Mouse (Mus musculus) bone marrow, adult 2 months (tissue): Measurements from ENCODE around the gene Cd209g. TPM values are rescaled to one million over a fixed set of nuclear protein-coding genes. Genes with fewer than 3 reads are reported as not detected.

Experiments
- H3K27ac ChIP-seq: fragments of 200-500 bp; 2 replicates; pipeline ENCODE4 v1.5.1; 2012; ENCODE audit warnings: low read depth, mild to moderate bottlenecking, control low read depth, inconsistent platforms, low read length; ENCODE audit not compliant: control insufficient read depth, poor library complexity, insufficient read depth
- H3K4me1 ChIP-seq: fragments of 200-500 bp; 2 replicates; pipeline ENCODE4 v1.6.1; 2011; ENCODE audit warnings: low read length; ENCODE audit not compliant: control insufficient read depth, insufficient read depth
- H3K4me3 ChIP-seq: fragments of 200-500 bp; replicated peaks from 2 replicates; pipeline ENCODE3; 2011; ENCODE audit warnings: mild to moderate bottlenecking, low read depth, low read length, control low read depth; ENCODE audit not compliant: control insufficient read depth
- CTCF ChIP-seq: fragments of 200-500 bp; IDR thresholded peaks from 2 replicates; pipeline ENCODE4 v1.5.1; 2011; ENCODE audit warnings: low read length, control low read depth; ENCODE audit not compliant: control insufficient read depth, insufficient read depth
- POLR2A ChIP-seq: fragments of 200-500 bp; IDR thresholded peaks from 2 replicates; pipeline ENCODE4 v1.6.1; 2011; ENCODE audit warnings: low read depth, mild to moderate bottlenecking, control low read depth, low read length, borderline replicate concordance; ENCODE audit not compliant: control insufficient read depth
- WGBS: fragments of 180-500 bp; shearing (Covaris S2); methylation state at CpG from one replicate; pipeline ENCODE4 v1.1.7; 2018; 5-methylcytosine and 5-hydroxymethylcytosine counted together
- polyA plus RNA-seq: library from polyadenylated mRNA; stranded (reverse); fragments of >200 nt; gene quantifications from 2 replicates; pipeline ENCODE4 v1.2.4, GENCODE M21; 2011; ENCODE audit warnings: low replicate concordance; ENCODE audit not compliant: missing spikeins, insufficient read depth, insufficient read length

Gene Cd209g
- polyA plus RNA-seq, 1 experiment: not detected

DNA sequence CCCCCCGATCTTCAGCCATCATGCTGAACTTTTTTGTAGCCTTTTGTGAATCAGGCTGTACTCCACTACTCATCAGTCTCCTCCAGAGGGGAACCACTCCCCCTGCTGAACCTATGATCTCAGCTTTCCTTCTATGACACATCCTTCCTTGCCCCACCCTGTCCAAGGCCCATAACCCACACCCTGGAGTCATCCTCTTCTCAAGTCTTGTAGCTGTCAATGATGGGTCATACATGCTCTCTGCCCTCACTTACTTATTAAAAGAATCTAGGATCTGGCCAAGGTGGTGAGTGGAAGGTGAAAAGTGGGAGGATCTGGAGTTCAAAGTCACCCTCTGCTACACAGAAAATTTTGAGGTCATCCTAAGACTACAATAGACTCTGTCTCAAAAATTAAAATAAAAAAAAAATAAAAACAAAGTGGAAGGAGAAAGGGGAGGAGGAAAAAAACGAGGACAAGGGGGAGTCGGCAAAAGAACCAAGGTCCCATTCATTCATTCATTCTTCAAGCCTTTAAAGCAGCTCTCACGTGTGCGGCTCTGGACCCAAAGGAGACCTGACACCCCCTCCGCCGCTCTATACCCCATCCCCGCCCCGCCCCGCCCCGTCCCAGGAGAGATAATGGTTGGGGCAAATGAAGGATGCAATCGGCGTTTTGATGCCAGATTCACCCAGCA is 31.4 kb downstream of the Cd209g start:
- Histone ChIP-seq H3K27ac (no peak overlapping the region), H3K4me1 (no peaks in the 10 kb centered on the region; the same call in 1 of the 2 replicates), H3K4me3 (peak overlapping the region; percentile 71)
- 4% methylated on average over 13 of the region's 13 CpGs for WGBS
- no peak for TF ChIP-seq POLR2A
- TF ChIP-seq CTCF: no peak

GRCm38 (mm10) chr8:4165852-4166751 is 32.2 kb downstream of the Cd209g start, which contains the start of gene Evi5l:
Gene Evi5l, plus strand, starts transcription at chr8:4166567.
- Histone ChIP-seq H3K4me1 (no peaks in the 10 kb centered on the region; the same call in 1 of the 2 replicates), H3K27ac (no peak within 1 kb of the TSS), H3K4me3 (peak within 1 kb of the TSS; percentile 71)
- WGBS: under 1% methylated on average over 51 of the region's 51 CpGs
- TF ChIP-seq POLR2A (no peak), CTCF (no peak)

- Histone ChIP-seq H3K4me3 (peak overlapping the region; percentile 68), H3K27ac (no peak overlapping the region), H3K4me1 (no peaks in the 10 kb centered on the region; the same call in 1 of the 2 replicates)
- TF ChIP-seq POLR2A (no peak), CTCF (no peak)
- 10% methylated on average over 10 of the region's 10 CpGs for WGBS
These were observed 33.1 kb downstream of the Cd209g start for GRCm38 (mm10) chr8:4166881-4167525.

DNA sequence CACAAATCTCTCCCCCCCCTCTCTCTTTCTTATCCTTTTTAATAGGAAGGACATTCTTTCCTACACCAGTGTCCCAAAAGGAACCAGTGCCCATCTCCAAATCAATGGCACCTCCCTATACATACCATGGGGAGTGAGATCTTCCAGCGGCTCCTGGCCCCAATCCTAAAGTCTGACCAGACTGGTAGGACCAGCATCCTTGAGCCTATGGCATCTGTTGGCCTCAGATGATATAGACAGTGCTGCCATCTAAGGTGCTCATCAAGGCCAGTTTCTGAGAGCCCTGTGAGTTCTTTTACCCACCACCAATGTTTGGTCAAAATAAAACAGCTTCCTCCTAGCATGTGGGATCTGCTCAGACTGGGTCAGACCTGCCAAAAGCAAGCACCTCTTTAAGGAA is 34.0 kb downstream of the Cd209g start:
- Histone ChIP-seq H3K4me3 (no peak overlapping the region), H3K4me1 (no peaks in the 10 kb centered on the region; the same call in 1 of the 2 replicates), H3K27ac (no peak overlapping the region)
- TF ChIP-seq CTCF (no peak), POLR2A (no peak)
- WGBS: 96% methylated on average over 1 of the region's 1 CpGs

DNA sequence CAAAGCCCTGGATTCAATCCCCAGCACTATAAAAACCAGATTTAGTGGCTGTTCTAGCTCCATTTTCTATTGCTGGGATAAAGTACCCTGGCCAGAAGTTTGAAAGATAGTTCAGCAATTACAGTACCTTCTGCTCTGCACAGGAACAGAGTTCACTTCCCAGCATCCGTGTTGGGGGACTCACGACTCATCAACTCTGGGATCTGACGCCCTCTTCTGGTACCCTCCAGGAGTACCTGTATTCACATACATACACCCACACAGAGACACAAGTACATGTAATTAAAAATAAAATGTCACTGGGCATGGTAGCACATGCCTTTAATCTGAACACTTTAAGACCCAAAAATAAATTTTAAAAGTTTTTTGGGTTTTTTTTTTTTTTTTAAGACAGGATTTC is 38.6 kb downstream of the Cd209g start:
- Histone ChIP-seq H3K4me3 (no peak overlapping the region), H3K4me1 (no peaks in the 10 kb centered on the region), H3K27ac (no peak overlapping the region)
- TF ChIP-seq CTCF: no peak
- 83% methylated on average over 3 of the region's 3 CpGs for WGBS

GRCm38 (mm10) chr8:4174018-4174417 is 40.1 kb downstream of the Cd209g start:
- TF ChIP-seq POLR2A: no peak
- no peak for TF ChIP-seq CTCF
- no peak overlapping the region for H3K4me3 ChIP-seq
- H3K27ac ChIP-seq: no peak overlapping the region
- WGBS: 79% methylated on average over 2 of the region's 2 CpGs
- H3K4me1 ChIP-seq: no peaks in the 10 kb centered on the region

DNA sequence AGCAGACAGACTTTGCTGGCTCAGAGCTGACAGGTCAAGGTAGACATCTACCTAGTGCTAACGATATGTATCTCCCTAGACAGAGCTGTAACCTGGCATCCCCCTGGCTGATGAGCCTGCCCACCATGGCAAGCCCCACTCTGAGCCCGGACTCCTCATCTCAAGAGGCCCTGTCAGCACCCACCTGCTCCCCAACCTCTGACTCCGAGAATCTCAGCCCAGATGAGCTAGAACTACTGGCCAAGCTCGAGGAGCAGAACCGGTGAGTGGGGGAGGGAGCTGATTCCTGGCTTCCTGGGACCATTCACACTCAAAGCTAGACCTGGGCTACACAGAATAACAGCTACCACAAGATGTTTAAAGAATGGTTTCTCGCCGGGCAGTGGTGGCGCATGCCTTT is 49.5 kb downstream of the Cd209g start:
- no peak for TF ChIP-seq CTCF
- no peak for TF ChIP-seq POLR2A
- Histone ChIP-seq H3K4me3 (no peak overlapping the region), H3K4me1 (no peaks in the 10 kb centered on the region), H3K27ac (no peak overlapping the region)
- WGBS: 89% methylated on average over 8 of the region's 8 CpGs

DNA sequence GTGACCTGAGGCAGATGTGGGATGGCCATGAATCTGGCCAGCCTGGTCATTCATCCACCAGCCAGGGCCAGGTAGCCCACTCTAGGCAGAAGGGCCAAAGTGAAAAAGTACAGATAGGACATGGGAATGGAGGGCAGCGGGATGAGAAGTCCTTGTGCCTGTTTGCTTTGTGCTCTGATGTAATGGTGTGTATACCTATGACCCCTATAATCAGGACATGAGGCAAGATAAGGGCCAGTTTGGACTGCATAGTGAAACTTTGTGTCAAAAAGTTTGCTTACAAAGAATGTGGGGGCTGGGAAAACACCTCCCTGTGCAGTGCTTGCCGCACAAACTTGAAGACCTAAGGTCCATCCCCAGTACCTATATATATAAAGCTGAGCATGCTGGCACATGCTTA is 52.3 kb downstream of the Cd209g start:
- Histone ChIP-seq H3K27ac (no peak overlapping the region), H3K4me1 (no peaks in the 10 kb centered on the region), H3K4me3 (no peak overlapping the region)
- TF ChIP-seq CTCF (no peak), POLR2A (no peak)
- 93% methylated on average over 2 of the region's 2 CpGs for WGBS

Other genes starting within 250 kb of the Cd209g start
- not detected in 2 replicates for gene Cd209b, start 207.3 kb upstream of the Cd209g start, polyA plus RNA-seq
- gene Cd209c, start 179.4 kb upstream of the Cd209g start, polyA plus RNA-seq: 2.3 TPM in 1 of 2 replicates, not detected in the other
- gene Cd209f, start 28.3 kb upstream of the Cd209g start, polyA plus RNA-seq: 6.1 and 12.5 TPM in 2 replicates
- gene Evi5l, start 32.5 kb downstream of the Cd209g start, polyA plus RNA-seq: 8.7 and 8.8 TPM in 2 replicates
- not detected in 2 replicates for gene Prr36, start 83.4 kb downstream of the Cd209g start, polyA plus RNA-seq
- gene Lrrc8e, start 92.7 kb downstream of the Cd209g start, polyA plus RNA-seq: not detected in 2 replicates
- gene Map2k7, start 104.6 kb downstream of the Cd209g start, polyA plus RNA-seq: 88.3 and 112 TPM in 2 replicates
- gene Gm49320, start 104.8 kb downstream of the Cd209g start, polyA plus RNA-seq: 1.3 TPM in 1 of 2 replicates, not detected in the other
- gene Tgfbr3l, start 114.1 kb downstream of the Cd209g start, polyA plus RNA-seq: 12.4 and 16.3 TPM in 2 replicates
- gene Snapc2, start 119.0 kb downstream of the Cd209g start, polyA plus RNA-seq: 6.0 and 14.2 TPM in 2 replicates
- 3.8 TPM in 1 of 2 replicates, not detected in the other for gene Ctxn1, start 125.2 kb downstream of the Cd209g start, polyA plus RNA-seq
- 46.5 and 48.3 TPM in 2 replicates for gene Timm44, start 141.8 kb downstream of the Cd209g start, polyA plus RNA-seq
- gene Ccl25, start 191.1 kb downstream of the Cd209g start, polyA plus RNA-seq: 8.7 and 17.5 TPM in 2 replicates
- 21.7 and 28.5 TPM in 2 replicates for gene Elavl1, start 191.3 kb downstream of the Cd209g start, polyA plus RNA-seq